Mouse (Mus musculus) mouse embryonic stem cell (cell line): Measurements from ENCODE around the gene Kcnq1.

ENCODE experiments used
- in situ Hi-C, 2 experiments: fragments of 300-500 bp; cut with MboI; formaldehyde crosslinking; loops; 1 replicate in 1 of 2; 3 replicates in 1 of 2; pipeline ENCODE4 v1.14.3; 2019 to 2020; ENCODE audit warnings: low sequenced_read_pairs in 2 of 2, low pct_unique_long_range_greater_than_20kb in 1 of 2, mixed read lengths in 1 of 2; ENCODE audit not compliant: unreplicated experiment in 1 of 2

Gene Kcnq1

DNA sequence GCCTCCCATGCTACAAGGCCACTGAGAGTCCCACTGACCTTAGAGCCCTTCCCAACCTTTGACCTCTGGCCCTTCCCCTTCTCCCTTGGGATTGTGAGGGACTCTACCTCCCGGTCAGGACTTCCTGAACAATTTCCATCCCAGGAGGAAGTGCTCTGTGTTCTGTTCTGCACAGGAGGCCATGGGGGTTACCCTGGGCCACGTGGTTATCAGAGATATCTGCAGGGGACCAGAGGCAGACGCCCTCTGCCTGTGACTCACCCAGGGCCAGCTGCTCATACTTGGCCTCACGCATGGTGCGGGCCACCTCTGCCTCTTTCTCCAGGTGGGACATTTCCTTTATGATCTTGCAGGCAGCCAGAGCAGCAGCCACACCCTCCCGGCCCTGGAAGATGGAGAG is 24.1 kb upstream of the Kcnq1 start:
- in situ Hi-C loops = loop anchor here (10.0 to 25.0 kb wide), 2 partner anchors 177 to 345 kb away; partner anchors contain the start of gene Ins2 (in 1 of the 2)

DNA sequence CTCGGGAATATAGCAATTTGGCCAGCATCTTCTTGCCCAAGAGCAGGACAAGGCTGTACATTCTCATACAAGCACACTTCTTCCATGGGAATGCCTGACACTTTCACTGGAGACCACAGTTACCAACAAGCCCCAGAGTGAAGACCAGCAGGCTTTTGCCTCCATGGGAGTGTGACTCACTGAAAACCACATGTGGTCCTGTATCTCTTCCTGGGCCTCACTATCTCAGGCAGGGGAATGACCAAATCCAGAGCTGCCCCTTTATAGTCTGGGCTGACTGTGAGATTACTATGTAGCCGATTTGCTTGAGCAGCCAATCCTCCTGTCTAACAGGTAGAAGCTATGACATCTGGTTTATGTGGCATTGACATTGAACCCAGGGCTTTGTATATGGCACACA is 22.5 kb upstream of the Kcnq1 start:
- in situ Hi-C loops = loop anchor here (10.0 to 25.0 kb wide), 2 partner anchors 179 to 346 kb away; partner anchors contain the start of gene Ins2 (in 1 of the 2)

DNA sequence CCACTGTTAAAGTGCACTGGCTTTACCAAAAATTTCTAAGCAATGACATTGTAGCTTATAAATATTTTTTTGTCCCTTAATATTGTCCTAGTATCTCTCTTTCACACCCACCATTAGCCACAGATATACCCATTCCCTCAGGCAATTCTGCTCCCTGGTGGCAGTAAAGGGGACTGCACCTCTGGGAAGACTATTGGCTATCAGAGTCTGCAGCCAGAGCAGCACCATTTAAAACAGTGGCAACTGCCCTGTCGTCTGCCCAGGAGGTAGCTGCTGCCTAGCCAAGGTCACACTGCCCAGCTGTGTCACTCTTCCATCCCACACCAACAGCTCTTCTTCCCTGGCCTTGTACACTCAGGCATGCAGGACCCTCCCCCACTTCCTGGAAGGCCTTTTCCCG is 19.8 kb upstream of the Kcnq1 start:
- in situ Hi-C loops = loop anchor here (5.0 to 25.0 kb wide), 3 partner anchors 182 to 349 kb away; partner anchors contain the start of gene Ins2 (in 1 of the 2)

DNA sequence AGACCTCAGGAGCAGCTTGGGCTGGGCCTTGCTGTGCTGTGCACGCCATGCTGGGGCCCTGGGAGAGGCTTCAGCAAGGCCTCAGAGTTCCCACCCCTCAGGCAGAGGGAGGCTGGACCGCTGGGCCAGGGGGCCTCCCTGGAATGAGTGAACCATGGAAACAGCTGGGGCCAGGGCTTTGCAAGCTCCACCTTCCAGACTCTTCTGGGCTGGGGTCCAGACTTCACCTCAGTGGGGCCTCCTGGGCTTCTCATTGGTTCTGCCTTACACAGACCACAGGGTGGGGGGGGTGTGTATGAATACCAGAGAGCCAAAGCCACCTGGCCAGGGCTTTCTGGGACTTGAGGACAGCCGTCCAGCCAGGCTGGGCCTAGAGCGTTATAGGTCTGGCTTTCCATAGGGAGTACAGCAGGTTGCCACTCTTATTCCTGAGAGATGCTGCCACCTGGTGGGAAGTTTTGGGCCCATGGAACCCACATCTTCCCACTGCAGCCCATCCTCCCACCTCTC is 19.0 kb upstream of the Kcnq1 start:
- in situ Hi-C loops = loop anchor here (5.0 to 25.0 kb wide), 3 partner anchors 182 to 350 kb away; partner anchors contain the start of gene Ins2 (in 1 of the 2)

DNA sequence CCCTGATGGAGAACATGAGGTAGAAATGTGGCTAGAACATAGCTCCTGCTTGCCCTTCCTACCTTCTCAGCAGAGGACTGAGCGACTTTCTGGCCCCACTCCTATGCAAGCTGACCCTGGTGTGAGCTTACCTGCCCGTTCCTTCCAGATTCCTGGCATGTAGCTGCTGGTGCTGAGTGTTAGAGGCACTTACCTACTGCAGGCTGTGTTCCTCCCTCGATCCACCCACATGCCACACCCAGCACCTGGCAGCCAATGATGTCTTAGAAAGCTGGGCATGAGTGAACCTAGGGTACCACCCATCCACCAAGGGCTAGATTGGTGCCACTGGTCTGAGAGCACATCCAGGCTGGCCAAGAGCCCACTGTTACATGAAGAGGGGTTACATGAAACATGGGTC is 12.3 kb upstream of the Kcnq1 start:
- in situ Hi-C loops = loop anchor here (10.0 to 25.0 kb wide), 2 partner anchors 51 to 357 kb away; partner anchors contain the start of gene Ins2 (in 1 of the 2)

DNA sequence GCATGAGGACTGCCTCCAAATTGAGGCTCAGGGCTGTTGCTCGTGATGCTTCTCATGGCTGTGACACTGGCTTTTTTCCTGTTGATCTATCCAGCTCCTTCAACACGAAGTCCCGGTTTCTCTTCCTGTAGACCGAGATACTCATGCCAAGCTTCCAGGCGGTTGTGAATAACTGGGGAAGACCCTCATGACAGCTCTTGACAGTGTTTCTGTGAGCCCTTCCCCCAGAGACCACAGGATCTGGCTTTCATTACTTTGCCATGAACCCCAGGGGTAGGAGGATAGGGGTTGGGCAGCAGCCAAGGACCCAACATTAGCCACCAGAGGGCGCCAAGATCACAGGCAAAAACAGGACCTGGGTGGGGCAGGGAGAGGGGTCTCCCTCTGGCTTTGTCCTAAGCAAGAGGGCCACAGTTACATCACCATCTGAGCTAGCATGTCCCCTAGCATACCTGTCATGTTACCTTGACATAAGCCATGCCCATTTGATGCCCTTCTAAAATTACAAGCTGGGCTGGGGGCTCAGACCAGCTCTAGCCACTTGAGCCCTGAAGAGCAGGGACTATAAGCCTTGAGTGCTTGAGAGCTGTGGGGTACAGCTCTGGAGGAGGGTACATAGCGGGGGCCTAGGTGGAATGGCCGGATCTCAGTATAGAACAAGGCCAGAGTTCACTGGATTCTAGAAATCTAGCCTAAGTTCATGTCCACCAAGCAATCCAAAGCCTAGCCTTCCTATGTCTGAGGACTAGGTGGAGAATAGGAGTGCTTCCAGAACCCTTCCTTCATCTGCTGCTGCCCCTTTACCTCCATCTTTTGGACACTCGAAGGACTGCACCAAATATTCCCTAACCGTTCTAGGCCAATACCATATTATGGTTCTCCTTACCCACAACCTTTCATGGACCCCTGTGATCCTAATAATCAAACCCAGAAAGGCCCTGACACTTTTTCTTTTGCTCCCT is 11.3 kb upstream of the Kcnq1 start, which contains the start of gene Trpm5:
TSS of gene Trpm5 (minus strand) at position 51 of the 962 bp plus-strand sequence.
- in situ Hi-C loops = loop anchor here (10.0 to 25.0 kb wide), 2 partner anchors 50 to 358 kb away; partner anchors contain the start of gene Ins2 (in 1 of the 2)

DNA sequence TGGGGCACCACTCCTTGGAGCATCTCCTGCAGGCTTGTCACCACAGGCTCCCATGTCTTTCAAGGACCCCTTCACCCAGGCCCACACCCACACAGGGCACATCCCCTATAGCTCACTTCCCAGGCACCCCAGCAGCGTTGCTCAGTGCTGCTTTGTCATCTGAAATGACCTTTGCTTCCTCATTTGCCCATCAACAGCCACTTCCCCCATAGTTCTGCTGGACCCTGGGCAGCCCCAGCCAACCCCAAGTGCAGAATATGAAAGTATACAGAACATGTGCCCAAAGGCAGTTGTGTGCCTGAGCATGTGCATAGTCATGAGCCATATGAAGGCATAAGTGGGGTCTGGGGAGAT is 10.6 kb upstream of the Kcnq1 start:
- in situ Hi-C loops = loop anchor here (10.0 to 25.0 kb wide), 2 partner anchors 49 to 358 kb away; partner anchors contain the start of gene Ins2 (in 1 of the 2)

DNA sequence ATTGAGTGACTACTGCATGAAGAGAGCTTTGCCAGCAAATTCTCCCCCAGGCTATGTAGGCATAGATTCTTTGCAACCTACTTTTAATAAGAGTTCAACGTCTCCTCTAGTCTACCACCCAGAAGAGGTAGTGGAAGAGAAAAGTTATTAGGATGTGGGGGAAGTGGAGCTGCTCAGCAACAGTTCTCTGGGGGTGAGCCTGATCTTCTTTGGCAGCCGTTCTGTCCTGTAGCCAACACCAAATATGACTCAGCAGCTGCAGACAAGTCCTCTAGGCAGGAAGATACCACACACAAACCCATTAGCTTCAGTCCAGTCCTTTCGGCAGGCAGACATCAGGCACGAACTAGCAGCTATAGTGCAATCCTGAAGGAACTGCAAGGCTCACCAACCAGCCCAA is 5.4 kb upstream of the Kcnq1 start:
- in situ Hi-C loops = no loop called here

DNA sequence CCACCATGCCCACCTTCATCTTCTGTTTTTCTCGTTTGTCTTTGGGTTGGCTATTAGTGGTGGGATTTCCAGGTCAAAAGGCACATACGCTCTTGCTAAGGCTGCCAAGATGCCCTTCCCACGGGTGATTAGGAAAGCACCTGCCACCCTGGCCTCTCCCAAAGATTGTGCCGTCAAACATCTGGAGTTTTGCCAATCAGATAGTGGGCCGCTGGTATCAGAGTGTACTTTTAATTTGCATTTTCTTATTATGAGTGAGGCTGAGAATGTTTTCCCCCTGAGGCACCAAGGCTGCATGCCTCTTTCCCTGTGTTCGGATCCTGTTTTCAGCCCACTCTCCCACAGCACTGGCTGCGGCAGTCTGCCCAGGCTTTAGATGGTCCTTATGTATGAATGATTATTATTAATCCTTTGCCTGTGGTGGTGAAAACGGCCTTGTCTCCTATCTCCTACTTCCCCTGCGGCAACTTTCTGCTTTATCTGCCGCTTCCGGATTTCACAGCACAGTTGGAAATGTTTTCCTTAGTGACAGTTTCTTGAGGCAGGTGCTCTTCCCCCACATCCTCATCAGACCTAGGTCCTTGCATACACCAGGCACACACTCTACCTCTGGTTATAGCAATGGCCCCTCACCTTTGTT is 784 bp upstream of the Kcnq1 start:
- in situ Hi-C loops = no loop called here

DNA sequence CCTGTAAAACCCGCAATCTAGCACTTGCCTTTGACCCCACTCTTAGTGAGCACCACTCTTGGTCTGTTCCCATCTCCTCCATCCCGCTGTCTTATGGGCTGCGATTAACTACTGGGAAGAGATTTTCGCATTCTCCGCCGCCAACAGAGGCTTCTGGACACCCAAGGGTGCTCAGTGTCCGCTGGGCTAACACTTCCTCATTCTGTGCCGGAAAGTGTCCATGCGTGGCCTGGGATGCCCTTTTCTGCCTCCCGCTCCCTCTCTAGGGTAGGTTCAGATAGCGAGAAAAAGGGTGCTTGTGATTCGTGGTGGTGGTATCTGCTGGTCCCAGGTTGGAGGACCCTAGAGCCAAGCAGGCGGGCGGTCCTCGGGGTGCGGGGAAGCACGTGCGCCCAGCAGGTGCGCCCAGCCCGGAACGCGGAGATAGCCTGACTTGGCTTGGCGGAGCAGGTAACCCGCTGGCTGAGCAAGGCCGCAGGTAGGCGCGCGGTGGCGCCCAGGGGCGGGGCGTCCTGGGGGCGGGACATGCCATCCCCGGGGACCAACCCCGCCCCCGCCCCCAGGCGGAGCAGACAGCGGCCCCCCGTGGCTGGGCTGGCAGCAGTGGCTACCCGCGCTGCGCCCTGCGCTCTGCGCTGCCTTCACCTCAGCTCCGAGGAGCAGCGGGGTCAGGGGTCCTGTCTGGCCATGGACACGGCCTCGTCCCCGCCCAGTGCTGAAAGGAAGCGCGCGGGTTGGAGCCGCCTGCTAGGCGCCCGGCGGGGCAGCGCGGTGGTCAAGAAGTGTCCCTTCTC is 707 bp downstream of the Kcnq1 start:
- in situ Hi-C loops = no loop called here

DNA sequence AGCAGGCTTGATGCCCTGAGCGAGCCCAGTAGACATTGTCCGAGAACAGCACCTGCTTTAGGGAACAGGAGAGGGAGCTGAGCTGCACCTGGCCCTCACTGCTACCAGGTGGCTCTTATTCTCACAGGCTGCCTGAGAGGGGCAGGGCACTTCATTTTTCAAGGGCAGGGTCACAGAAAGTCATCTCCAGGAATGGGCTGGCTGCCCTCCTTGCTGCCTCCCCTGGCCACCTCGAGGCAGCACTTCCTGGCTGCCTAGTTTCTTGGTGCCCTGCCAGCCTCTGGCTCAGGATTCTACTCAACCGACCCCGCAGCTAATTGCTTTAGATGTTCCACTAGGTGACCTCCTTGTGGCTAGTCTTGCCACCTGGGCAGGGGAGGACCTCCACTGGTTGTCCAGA is 2.0 kb downstream of the Kcnq1 start:
- in situ Hi-C loops = no loop called here

DNA sequence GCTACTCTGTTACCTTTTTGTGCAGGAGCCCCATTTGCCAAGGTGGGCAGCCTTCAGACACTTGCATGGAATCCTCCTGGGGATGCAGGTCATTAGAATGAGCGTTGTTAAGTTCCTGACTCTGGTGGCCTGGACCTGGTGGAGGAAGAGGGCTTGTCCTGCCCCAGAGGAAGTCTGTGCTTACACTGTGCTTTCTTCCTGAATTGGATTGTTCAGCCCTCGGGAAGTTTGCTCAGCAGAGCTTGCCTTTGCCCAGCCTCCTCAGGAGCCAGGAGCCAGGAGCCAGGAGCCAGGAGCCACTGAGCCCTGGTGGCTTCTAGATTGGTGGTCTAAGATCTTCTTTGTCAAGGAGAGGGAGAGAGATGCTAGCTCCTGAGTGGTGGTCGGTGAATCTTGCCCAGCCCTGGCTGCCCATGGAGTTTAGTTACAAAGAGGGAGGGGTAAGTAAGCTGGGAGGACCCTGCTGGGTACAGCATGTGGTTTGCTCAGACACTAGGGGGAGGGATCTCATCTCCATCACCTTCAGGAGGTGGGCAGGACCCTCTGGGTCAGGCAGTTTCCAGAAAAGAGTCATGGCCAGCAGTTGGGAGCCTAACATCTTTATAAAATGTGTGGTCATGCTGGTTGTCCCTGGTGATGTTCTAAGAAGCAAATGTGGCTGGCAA is 3.0 kb downstream of the Kcnq1 start:
- in situ Hi-C loops = no loop called here

DNA sequence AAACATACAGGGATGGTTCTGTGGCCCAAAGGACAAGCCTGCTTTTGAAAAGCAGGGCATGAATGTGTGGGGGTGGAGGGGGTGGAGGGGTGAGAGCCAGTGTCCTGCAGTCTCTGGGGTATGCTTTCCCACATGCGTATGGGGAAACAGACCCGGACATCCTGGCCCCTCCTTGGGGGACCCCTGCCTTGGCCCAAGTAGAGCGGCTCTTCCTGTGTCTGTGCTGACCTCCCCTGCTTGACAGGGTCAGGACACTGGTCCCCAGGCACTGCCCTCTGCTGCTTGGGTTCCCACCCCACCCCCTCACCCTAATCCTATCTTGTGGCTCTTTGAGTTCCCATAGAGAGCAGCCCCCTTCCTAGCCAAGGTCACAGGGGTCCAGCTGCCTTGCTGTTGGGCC is 3.5 kb downstream of the Kcnq1 start:
- in situ Hi-C loops = loop anchor here (5.0 kb wide), 1 partner anchor 38 kb away; no protein-coding TSS in a partner anchor

DNA sequence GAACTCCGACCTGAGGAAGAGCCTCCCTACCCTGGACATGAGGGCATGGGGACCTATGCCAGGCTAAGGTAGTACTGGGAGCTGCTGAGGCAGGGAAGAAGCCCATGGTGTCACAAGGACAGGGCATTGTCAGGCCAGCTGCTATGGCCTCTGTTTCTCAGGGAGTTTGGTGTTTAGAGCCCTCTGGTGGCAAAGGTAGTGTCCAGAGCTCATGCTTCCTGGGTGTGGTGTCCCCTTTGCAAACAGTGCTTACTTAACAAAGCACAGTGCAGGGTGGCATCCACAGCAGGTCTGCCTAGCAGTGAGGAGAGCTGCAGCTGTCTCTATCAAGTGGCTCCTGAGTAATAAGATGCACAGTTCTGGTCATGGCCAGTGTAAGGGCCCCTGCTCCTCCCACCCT is 4.6 kb downstream of the Kcnq1 start:
- in situ Hi-C loops = loop anchor here (5.0 kb wide), 1 partner anchor 36 kb away; no protein-coding TSS in a partner anchor

DNA sequence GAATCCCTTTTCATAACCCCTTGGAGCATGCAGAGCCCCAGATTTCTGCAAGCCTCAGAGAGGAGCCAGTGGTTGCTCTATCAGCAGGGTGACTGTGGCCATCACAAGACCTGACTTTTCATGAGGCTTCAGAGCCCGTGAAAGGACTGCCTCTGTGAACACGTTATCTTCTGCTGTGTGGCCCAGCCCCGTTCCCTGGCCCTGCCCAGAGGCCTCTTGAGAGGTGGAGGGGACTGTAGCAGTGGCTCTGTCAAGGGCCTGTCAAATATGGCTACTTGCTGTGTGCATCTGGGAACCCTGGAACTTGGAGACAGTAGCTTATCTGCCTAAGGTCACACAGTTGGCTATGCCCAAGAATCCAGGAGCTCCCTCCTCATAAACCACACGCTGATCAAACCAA is 5.6 kb downstream of the Kcnq1 start:
- in situ Hi-C loops = loop anchor here (5.0 kb wide), 1 partner anchor 36 kb away; no protein-coding TSS in a partner anchor

DNA sequence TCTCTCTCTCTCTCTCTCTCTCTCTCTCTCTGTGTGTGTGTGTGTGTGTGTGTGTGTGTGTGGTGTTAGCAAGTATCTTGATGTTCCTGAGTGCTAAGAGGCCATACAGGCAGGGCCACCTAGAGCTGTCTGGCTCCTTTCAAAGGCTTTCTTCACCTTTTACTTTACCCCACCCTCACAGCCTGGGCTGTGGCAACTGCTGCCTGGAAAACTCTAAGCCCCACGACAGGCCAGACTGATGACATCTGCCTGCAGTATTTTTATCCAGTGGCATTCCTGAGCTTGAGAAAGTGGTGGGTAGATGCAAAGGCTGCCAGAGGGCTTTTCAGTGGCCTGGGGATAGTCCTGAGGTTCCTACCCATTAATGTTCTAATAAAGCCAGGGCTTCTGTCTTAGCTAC is 6.2 kb downstream of the Kcnq1 start:
- in situ Hi-C loops = loop anchor here (5.0 kb wide), 1 partner anchor 35 kb away; no protein-coding TSS in a partner anchor

DNA sequence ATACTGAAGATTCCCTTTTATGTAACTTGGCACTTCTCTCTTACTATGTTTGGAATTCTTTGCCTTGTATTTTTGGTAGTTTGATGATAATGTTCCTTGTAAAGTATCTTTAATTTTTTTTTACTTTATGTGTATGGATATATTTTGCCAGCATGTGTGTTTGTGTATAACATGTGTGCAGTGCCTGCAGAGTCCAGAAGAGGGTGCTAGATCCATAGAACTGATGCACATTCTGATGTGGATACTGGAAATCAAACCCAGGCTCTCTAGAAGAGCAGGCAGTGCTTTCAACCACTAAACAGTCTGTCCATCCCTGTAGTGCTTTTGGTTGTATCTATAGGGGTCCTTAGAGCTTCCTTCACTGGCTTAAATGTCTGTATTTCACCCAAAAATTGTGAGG is 8.6 kb downstream of the Kcnq1 start:
- in situ Hi-C loops = loop anchor here (5.0 kb wide), 1 partner anchor 33 kb away; no protein-coding TSS in a partner anchor
